Mouse (Mus musculus) hindbrain, embryonic 12.5 days (tissue): ENCODE measurements around the gene Ddx47. TPM values are rescaled to one million over a fixed set of nuclear protein-coding genes. Genes with fewer than 3 reads are reported as not detected.

ENCODE experiments used
- ATAC-seq: fragments of 200-750 bp; cut with Nextera tagmentation; 2 replicates; pipeline ENCODE4 v1.8.0; 2017; ENCODE audit warnings: moderate TSS enrichment; ENCODE audit not compliant: low FRiP score
- H3K27ac ChIP-seq: fragments of 300-500 bp; sonication (generic); 2 replicates; pipeline ENCODE4 v1.5.1; 2016; ENCODE audit warnings: mild to moderate bottlenecking
- H3K27me3 ChIP-seq: fragments of 300-500 bp; sonication (generic); 2 replicates; pipeline ENCODE4 v1.6.1; 2016; ENCODE audit warnings: mild to moderate bottlenecking
- H3K36me3 ChIP-seq: fragments of 300-500 bp; sonication (generic); 2 replicates; pipeline ENCODE4 v1.6.1; 2016; ENCODE audit warnings: mild to moderate bottlenecking
- H3K4me1 ChIP-seq: fragments of 300-500 bp; sonication (generic); 2 replicates; pipeline ENCODE4 v1.6.1; 2016
- H3K4me2 ChIP-seq: fragments of 300-500 bp; sonication (generic); replicated peaks from 2 replicates; pipeline ENCODE4 v1.6.1; 2016; ENCODE audit warnings: mild to moderate bottlenecking
- H3K4me3 ChIP-seq: fragments of 300-500 bp; sonication (generic); 2 replicates; pipeline ENCODE4 v1.5.1; 2016; ENCODE audit warnings: mild to moderate bottlenecking
- H3K9ac ChIP-seq: fragments of 300-500 bp; sonication (generic); 2 replicates; pipeline ENCODE4 v1.6.1; 2016; ENCODE audit warnings: mild to moderate bottlenecking, moderate library complexity
- H3K9me3 ChIP-seq: fragments of 300-500 bp; sonication (generic); replicated peaks from 2 replicates; pipeline ENCODE4 v1.6.1; 2016; ENCODE audit warnings: mild to moderate bottlenecking
- WGBS: fragments of 180-500 bp; shearing (Covaris S2); methylation state at CpG from one replicate; pipeline ENCODE4 v1.1.7; 2016; 5-methylcytosine and 5-hydroxymethylcytosine counted together
- polyA plus RNA-seq: library from polyadenylated mRNA; unstranded; fragments of >200 nt; fragmentation: Nextera tagmentation; extraction: Ambion mirVana; gene quantifications from 2 replicates; pipeline ENCODE4 v1.2.1, GENCODE M21; 2016

Gene Ddx47
- polyA plus RNA-seq = 84.0 and 87.2 TPM in 2 replicates

- peaks cover 25% of the 10 kb centered on the region for H3K36me3 ChIP-seq
- peak within 1 kb of the TSS; percentile 85 for H3K4me2 ChIP-seq
- no peak within 1 kb of the TSS for H3K27ac ChIP-seq
- no peaks in the 10 kb centered on the region for H3K27me3 ChIP-seq
- H3K4me3 ChIP-seq = peak within 1 kb of the TSS; percentile 72
- peak within 1 kb of the TSS; percentile 73 for H3K9ac ChIP-seq
- WGBS = 6% methylated on average over 19 of the region's 19 CpGs
- peak; percentile 87 for ATAC-seq
- H3K4me1 ChIP-seq = peaks cover 7% of the 10 kb centered on the region
- H3K9me3 ChIP-seq = no peaks in the 10 kb centered on the region
Measured at GRCm38 (mm10) chr6:135011048-135011733, at the start of gene Ddx47. Gene Ddx47, plus strand, starts transcription at chr6:135011612.

GRCm38 (mm10) chr6:134961858-134962517 lies 49.4 kb upstream of the Ddx47 start:
- Histone ChIP-seq H3K4me1 (peaks cover 19% of the 10 kb centered on the region), H3K36me3 (no peaks in the 10 kb centered on the region), H3K9ac (no peak overlapping the region), H3K9me3 (no peaks in the 10 kb centered on the region), H3K4me2 (no peak overlapping the region), H3K27ac (no peak overlapping the region), H3K4me3 (no peak overlapping the region), H3K27me3 (no peaks in the 10 kb centered on the region)
- WGBS = 44% methylated on average over 9 of the region's 9 CpGs
- no peak for ATAC-seq

- Histone ChIP-seq H3K27ac (no peak overlapping the region), H3K36me3 (no peaks in the 10 kb centered on the region), H3K4me1 (peaks cover 19% of the 10 kb centered on the region), H3K4me3 (no peak overlapping the region), H3K9ac (no peak overlapping the region), H3K4me2 (no peak overlapping the region), H3K9me3 (no peaks in the 10 kb centered on the region), H3K27me3 (no peaks in the 10 kb centered on the region)
- 46% methylated on average over 5 of the region's 5 CpGs for WGBS
- 0 out of 2 replicates have a peak, but pooled peaks have one; percentile 22 for ATAC-seq
Measured at GRCm38 (mm10) chr6:134962518-134962893, 48.9 kb upstream of the Ddx47 start.

GRCm38 (mm10) chr6:134963910-134964309 lies 47.5 kb upstream of the Ddx47 start:
- ATAC-seq = no peak
- H3K9ac ChIP-seq = no peak overlapping the region
- H3K4me1 ChIP-seq = peaks cover 19% of the 10 kb centered on the region
- no peak overlapping the region for H3K4me2 ChIP-seq
- no peak overlapping the region for H3K4me3 ChIP-seq
- H3K27me3 ChIP-seq = no peaks in the 10 kb centered on the region
- WGBS = 76% methylated on average over 2 of the region's 2 CpGs
- no peaks in the 10 kb centered on the region for H3K36me3 ChIP-seq
- no peaks in the 10 kb centered on the region for H3K9me3 ChIP-seq
- no peak overlapping the region for H3K27ac ChIP-seq

GRCm38 (mm10) chr6:134966681-134967080 lies 44.7 kb upstream of the Ddx47 start:
- H3K4me2 ChIP-seq = no peak overlapping the region
- no peaks in the 10 kb centered on the region for H3K9me3 ChIP-seq
- 88% methylated on average over 5 of the region's 5 CpGs for WGBS
- no peaks in the 10 kb centered on the region for H3K36me3 ChIP-seq
- H3K4me1 ChIP-seq = peaks cover 8% of the 10 kb centered on the region; the same call in 1 of the 2 replicates
- no peak overlapping the region for H3K4me3 ChIP-seq
- no peak overlapping the region for H3K9ac ChIP-seq
- H3K27ac ChIP-seq = no peak overlapping the region
- no peaks in the 10 kb centered on the region for H3K27me3 ChIP-seq
- no peak for ATAC-seq

- WGBS = 84% methylated on average over 1 of the region's 1 CpGs
Measured at GRCm38 (mm10) chr6:134968326-134968725, 43.1 kb upstream of the Ddx47 start.

GRCm38 (mm10) chr6:134969498-134969897 lies 41.9 kb upstream of the Ddx47 start:
- H3K27me3 ChIP-seq = no peaks in the 10 kb centered on the region
- 95% methylated on average over 2 of the region's 2 CpGs for WGBS
- H3K9ac ChIP-seq = no peak overlapping the region
- no peaks in the 10 kb centered on the region for H3K4me1 ChIP-seq
- no peaks in the 10 kb centered on the region for H3K9me3 ChIP-seq
- no peaks in the 10 kb centered on the region for H3K36me3 ChIP-seq
- no peak overlapping the region for H3K4me3 ChIP-seq
- H3K27ac ChIP-seq = no peak overlapping the region
- ATAC-seq = no peak
- no peak overlapping the region for H3K4me2 ChIP-seq

More at GRCm38 (mm10) chr6:134968326-134968725, 43.1 kb upstream of the Ddx47 start:
- H3K4me3 ChIP-seq = no peak overlapping the region
- H3K9ac ChIP-seq = no peak overlapping the region
- H3K4me2 ChIP-seq = no peak overlapping the region
- no peaks in the 10 kb centered on the region for H3K4me1 ChIP-seq
- ATAC-seq = no peak
- no peaks in the 10 kb centered on the region for H3K27me3 ChIP-seq
- no peak overlapping the region for H3K27ac ChIP-seq
- H3K36me3 ChIP-seq = no peaks in the 10 kb centered on the region
- no peaks in the 10 kb centered on the region for H3K9me3 ChIP-seq

GRCm38 (mm10) chr6:134972096-134972495 lies 39.3 kb upstream of the Ddx47 start:
- H3K27me3 ChIP-seq = no peaks in the 10 kb centered on the region
- ATAC-seq = no peak
- H3K9ac ChIP-seq = no peak overlapping the region
- H3K27ac ChIP-seq = no peak overlapping the region
- no peaks in the 10 kb centered on the region; the same call in 1 of the 2 replicates for H3K4me1 ChIP-seq
- no peaks in the 10 kb centered on the region for H3K36me3 ChIP-seq
- H3K4me2 ChIP-seq = no peak overlapping the region
- H3K4me3 ChIP-seq = no peak overlapping the region
- WGBS = 66% methylated on average over 4 of the region's 4 CpGs
- no peaks in the 10 kb centered on the region for H3K9me3 ChIP-seq

GRCm38 (mm10) chr6:134976628-134977027 lies 34.8 kb upstream of the Ddx47 start:
- 58% methylated on average over 6 of the region's 6 CpGs for WGBS
- Histone ChIP-seq H3K27me3 (no peaks in the 10 kb centered on the region), H3K9me3 (no peaks in the 10 kb centered on the region), H3K27ac (no peak overlapping the region), H3K4me3 (no peak overlapping the region), H3K36me3 (no peaks in the 10 kb centered on the region), H3K4me1 (peaks cover 9% of the 10 kb centered on the region), H3K4me2 (no peak overlapping the region), H3K9ac (no peak overlapping the region)
- ATAC-seq = no peak

GRCm38 (mm10) chr6:134981231-134982062 lies 30.0 kb upstream of the Ddx47 start, which contains the start of gene Apold1:
Gene Apold1, plus strand, starts transcription at chr6:134981718.
- Histone ChIP-seq H3K4me1 (peaks cover 17% of the 10 kb centered on the region), H3K27me3 (peaks cover 4% of the 10 kb centered on the region; the same call in 1 of the 2 replicates), H3K27ac (no peak within 1 kb of the TSS), H3K4me3 (no peak within 1 kb of the TSS), H3K4me2 (peak within 1 kb of the TSS; percentile 36), H3K9ac (no peak within 1 kb of the TSS), H3K9me3 (no peaks in the 10 kb centered on the region), H3K36me3 (no peaks in the 10 kb centered on the region)
- 35% methylated on average over 22 of the region's 22 CpGs for WGBS
- ATAC-seq = no peak

GRCm38 (mm10) chr6:134983529-134984370 lies 27.7 kb upstream of the Ddx47 start:
- Histone ChIP-seq H3K9ac (peak overlapping the region; percentile 68), H3K4me2 (peak overlapping the region; percentile 92), H3K4me1 (peaks cover 17% of the 10 kb centered on the region), H3K36me3 (no peaks in the 10 kb centered on the region), H3K27me3 (peaks cover 4% of the 10 kb centered on the region; the same call in 1 of the 2 replicates), H3K4me3 (peak overlapping the region; percentile 63), H3K9me3 (no peaks in the 10 kb centered on the region), H3K27ac (peak overlapping the region; percentile 67)
- WGBS = 3% methylated on average over 62 of the region's 62 CpGs
- peak; percentile 92 for ATAC-seq
